Mouse (Mus musculus) kidney, adult 9 months (tissue): ENCODE measurements at regions not wholly inside any gene's neighbourhood (a gene's known extent, or its start where the extent isn't known, plus 50 kb on each side); places are given as distances from the start of the nearest gene placed in this dataset.

ENCODE experiments used
- DNase-seq: peaks from one replicate; pipeline ENCODE4 v3.0.0; 2022

- DNase-seq = peak; percentile 5
These were observed 55.8 kb upstream of the 5430402E10Rik start for GRCm38 (mm10) chrX:77980676-77981075.
